Mouse (Mus musculus) bone marrow, adult 2 months (tissue): ENCODE data around the gene Kcnk4.

ENCODE experiments used
- CTCF ChIP-seq: fragments of 200-500 bp; IDR thresholded peaks from 2 replicates; pipeline ENCODE4 v1.5.1; 2011; ENCODE audit warnings: low read length, control low read depth; ENCODE audit not compliant: control insufficient read depth, insufficient read depth
- POLR2A ChIP-seq: fragments of 200-500 bp; IDR thresholded peaks from 2 replicates; pipeline ENCODE4 v1.6.1; 2011; ENCODE audit warnings: low read depth, mild to moderate bottlenecking, control low read depth, low read length, borderline replicate concordance; ENCODE audit not compliant: control insufficient read depth

- no peak for TF ChIP-seq CTCF
- peak; percentile 85; the same call in 1 of the 2 replicates for TF ChIP-seq POLR2A
Measured at GRCm38 (mm10) chr19:6942249-6942691, 8.0 kb upstream of the Kcnk4 start, which contains the start of gene Gpr137.
